Mouse (Mus musculus) ES-Bruce4 (cell line): ENCODE measurements at regions not wholly inside any gene's neighbourhood (a gene's known extent, or its start where the extent isn't known, plus 50 kb on each side); places are given as distances from the start of the nearest gene placed in this dataset.

Experiments used
- H3K27ac ChIP-seq: 2 replicates; pipeline ENCODE4 v1.5.1; 2012; ENCODE audit warnings: low read length, inconsistent platforms; ENCODE audit not compliant: insufficient read depth
- H3K27me3 ChIP-seq: 2 replicates; pipeline ENCODE4 v1.6.1; 2012; ENCODE audit warnings: mild to moderate bottlenecking, low read length, inconsistent platforms; ENCODE audit not compliant: control insufficient read depth, poor library complexity, insufficient read depth, severe bottlenecking
- H3K36me3 ChIP-seq: 2 replicates; pipeline ENCODE4 v1.6.1; 2012; ENCODE audit warnings: inconsistent platforms, mild to moderate bottlenecking, low read length, moderate library complexity; ENCODE audit not compliant: control insufficient read depth, poor library complexity, insufficient read depth, severe bottlenecking
- H3K4me1 ChIP-seq: one replicate; pipeline ENCODE4 v1.8.1; 2011; ENCODE audit warnings: low read length; ENCODE audit not compliant: control insufficient read depth, insufficient read depth
- H3K4me3 ChIP-seq: 2 replicates; pipeline ENCODE4 v1.5.1; 2011; ENCODE audit warnings: low read depth, mild to moderate bottlenecking, low read length
- H3K9ac ChIP-seq: 2 replicates; pipeline ENCODE4 v1.6.1; 2012; ENCODE audit warnings: low read depth, mild to moderate bottlenecking, inconsistent platforms; ENCODE audit not compliant: poor library complexity, severe bottlenecking
- H3K9me3 ChIP-seq: replicated peaks from 2 replicates; pipeline ENCODE4 v1.6.1; 2012; ENCODE audit warnings: mild to moderate bottlenecking, low read length, inconsistent platforms; ENCODE audit not compliant: control insufficient read depth, poor library complexity, insufficient read depth, severe bottlenecking
- CTCF ChIP-seq: IDR thresholded peaks from one replicate; pipeline ENCODE4 v1.8.1; 2011; ENCODE audit warnings: low read depth, low read length
- EP300 ChIP-seq: IDR thresholded peaks from 2 replicates; pipeline ENCODE4 v1.6.1; 2011; ENCODE audit warnings: low read depth, low read length; ENCODE audit not compliant: insufficient read depth
- POLR2A ChIP-seq: IDR thresholded peaks from one replicate; pipeline ENCODE4 v1.8.1; 2011; ENCODE audit warnings: low read length; ENCODE audit not compliant: insufficient read depth

DNA sequence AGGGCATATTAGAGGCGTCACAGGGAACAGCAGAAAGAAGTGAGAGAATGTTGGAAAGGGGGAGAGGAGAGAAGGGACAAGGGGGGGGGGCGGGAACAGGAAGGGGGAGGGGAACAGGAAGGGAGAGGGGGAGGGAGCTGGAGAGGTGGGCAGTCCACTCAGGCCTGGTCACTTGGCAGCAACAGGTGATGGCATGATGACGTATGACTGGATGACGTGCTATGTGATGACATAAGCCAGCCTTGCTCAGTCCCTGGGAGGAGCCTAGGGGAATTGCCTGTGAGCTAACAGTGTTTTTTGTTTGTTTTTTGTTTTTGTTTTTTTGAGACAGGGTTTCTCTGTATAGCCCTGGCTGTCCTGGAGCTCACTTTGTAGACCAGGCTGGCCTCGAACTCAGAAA, 80.6 kb downstream of the Sik1 start:
- no peaks in the 10 kb centered on the region for H3K27me3 ChIP-seq
- no peak overlapping the region for H3K9ac ChIP-seq
- no peaks in the 10 kb centered on the region for H3K9me3 ChIP-seq
- H3K36me3 ChIP-seq = no peaks in the 10 kb centered on the region
- no peak overlapping the region for H3K27ac ChIP-seq
- H3K4me3 ChIP-seq = no peak overlapping the region
- peaks cover 2% of the 10 kb centered on the region for H3K4me1 ChIP-seq
- TF ChIP-seq POLR2A = no peak
- no peak for TF ChIP-seq EP300
- TF ChIP-seq CTCF = no peak

DNA sequence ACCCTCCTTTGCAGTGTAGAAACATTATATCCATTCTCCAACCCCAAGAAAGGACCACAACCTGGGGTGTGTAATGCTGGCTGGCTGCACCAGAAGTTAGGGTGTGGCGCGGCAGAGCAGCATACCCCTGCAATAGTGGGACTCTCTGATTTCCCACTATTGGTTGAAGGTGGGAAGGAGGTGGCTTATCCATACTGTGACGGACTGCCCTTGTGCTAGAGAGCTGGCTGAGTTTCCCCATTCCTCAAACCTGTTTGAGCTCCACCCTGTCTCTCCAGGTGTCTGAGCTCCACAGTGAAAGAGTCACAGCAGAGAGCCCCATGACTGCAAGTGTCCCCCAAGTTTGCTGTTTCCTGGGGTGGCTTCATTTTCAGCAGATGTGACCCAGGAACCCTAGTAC, 79.6 kb downstream of the Sik1 start:
- Histone ChIP-seq H3K9me3 (no peaks in the 10 kb centered on the region), H3K4me3 (no peak overlapping the region), H3K27me3 (no peaks in the 10 kb centered on the region), H3K9ac (no peak overlapping the region), H3K36me3 (no peaks in the 10 kb centered on the region), H3K4me1 (peaks cover 2% of the 10 kb centered on the region), H3K27ac (no peak overlapping the region)
- TF ChIP-seq CTCF = no peak
- TF ChIP-seq EP300 = no peak
- no peak for TF ChIP-seq POLR2A

- Histone ChIP-seq H3K27ac (no peak overlapping the region), H3K4me1 (peaks cover 5% of the 10 kb centered on the region), H3K9me3 (no peaks in the 10 kb centered on the region), H3K36me3 (no peaks in the 10 kb centered on the region), H3K4me3 (no peak overlapping the region), H3K27me3 (no peaks in the 10 kb centered on the region), H3K9ac (no peak overlapping the region)
- TF ChIP-seq EP300 (peak; percentile 80; the same call in 1 of the 2 replicates), POLR2A (no peak)
These were observed 78.5 kb downstream of the Sik1 start for GRCm38 (mm10) chr17:31776949-31777607.

DNA sequence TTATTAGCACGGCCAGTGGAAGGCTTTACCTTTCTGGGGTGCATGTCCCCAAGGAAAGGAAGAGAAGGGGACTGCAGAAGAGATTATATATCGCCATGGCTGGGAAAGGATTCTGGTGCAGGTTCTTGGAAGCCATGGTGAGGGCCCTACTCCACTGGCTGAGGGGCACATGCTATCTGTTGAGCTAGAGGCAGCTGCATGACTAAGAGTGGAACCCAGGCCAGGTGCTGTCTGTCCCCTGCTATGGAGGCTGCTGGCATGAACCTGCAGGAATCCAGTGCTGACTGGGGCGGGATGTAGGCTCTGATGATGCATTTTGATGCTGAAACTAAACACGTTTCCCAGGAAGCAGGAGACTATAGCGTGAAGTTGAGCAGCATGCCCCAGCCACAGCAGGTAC, 77.9 kb downstream of the Sik1 start:
- Histone ChIP-seq H3K4me1 (peaks cover 5% of the 10 kb centered on the region), H3K27ac (no peak overlapping the region), H3K4me3 (no peak overlapping the region), H3K9ac (no peak overlapping the region), H3K9me3 (no peaks in the 10 kb centered on the region), H3K36me3 (no peaks in the 10 kb centered on the region), H3K27me3 (no peaks in the 10 kb centered on the region)
- TF ChIP-seq EP300 (no peak), CTCF (no peak), POLR2A (no peak)

DNA sequence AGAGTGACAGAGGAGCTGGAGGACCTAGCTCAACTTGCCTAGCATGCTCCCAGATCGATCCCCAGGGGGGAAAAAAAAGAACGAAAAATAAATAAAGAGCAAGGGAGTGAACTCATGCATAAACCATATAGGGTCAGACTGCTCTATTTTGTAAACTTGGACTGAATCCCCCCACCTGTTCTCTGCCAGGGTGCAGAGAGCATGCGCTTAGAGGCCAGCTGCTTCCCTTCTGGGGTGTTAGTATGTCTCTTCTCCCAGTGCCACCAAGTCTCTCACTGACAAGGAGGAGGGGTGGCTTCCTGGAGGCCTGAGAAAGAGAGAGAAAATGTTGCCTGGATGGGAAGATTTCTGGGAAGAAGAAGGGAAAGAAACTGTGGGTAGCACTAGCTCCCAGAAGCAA, 76.1 kb downstream of the Sik1 start:
- no peak for TF ChIP-seq EP300
- TF ChIP-seq POLR2A = no peak
- no peak for TF ChIP-seq CTCF

DNA sequence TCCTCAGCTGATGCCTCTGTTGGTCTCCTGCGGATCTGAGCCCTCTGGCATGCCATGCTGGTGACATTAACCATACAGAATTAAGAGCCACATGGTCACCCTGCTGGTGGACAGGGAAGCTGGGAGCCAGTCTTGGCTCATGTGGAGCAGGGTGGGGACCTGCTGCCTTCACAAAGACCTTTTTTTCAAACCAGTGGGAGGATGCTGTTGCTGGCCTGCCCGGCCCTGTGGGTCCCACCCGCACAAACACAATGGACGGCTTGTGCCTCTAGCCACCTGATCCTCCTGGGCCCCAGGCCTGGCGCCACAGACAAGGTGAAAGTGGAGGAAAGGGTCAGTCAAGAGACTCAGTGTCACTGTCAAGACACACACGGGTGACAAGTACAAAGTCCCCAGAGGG, 73.4 kb downstream of the Sik1 start:
- H3K4me1 ChIP-seq = peaks cover 4% of the 10 kb centered on the region

More for the DNA sequence above, 76.1 kb downstream of the Sik1 start:
- H3K36me3 ChIP-seq = no peaks in the 10 kb centered on the region
- H3K27me3 ChIP-seq = no peaks in the 10 kb centered on the region
- H3K4me3 ChIP-seq = no peak overlapping the region
- no peaks in the 10 kb centered on the region for H3K9me3 ChIP-seq
- peaks cover 5% of the 10 kb centered on the region for H3K4me1 ChIP-seq
- no peak overlapping the region for H3K27ac ChIP-seq
- H3K9ac ChIP-seq = no peak overlapping the region

More for the DNA sequence above, 73.4 kb downstream of the Sik1 start:
- TF ChIP-seq EP300 = 0 out of 2 replicates have a peak, but pooled peaks have one; percentile 25
- TF ChIP-seq CTCF = no peak
- Histone ChIP-seq H3K9ac (no peak overlapping the region), H3K9me3 (no peaks in the 10 kb centered on the region), H3K4me3 (no peak overlapping the region), H3K27me3 (no peaks in the 10 kb centered on the region), H3K36me3 (no peaks in the 10 kb centered on the region), H3K27ac (no peak overlapping the region)
